Mouse (Mus musculus) liver, embryonic 14.5 days (tissue): ENCODE measurements around the gene Fbxw7.

ENCODE experiments used
- CTCF ChIP-seq: IDR thresholded peaks from 2 replicates; pipeline ENCODE4 v1.5.1; 2016; ENCODE audit warnings: antibody characterized with exemption, low read depth, control low read depth
- EP300 ChIP-seq: IDR thresholded peaks from 2 replicates; pipeline ENCODE4 v1.6.1; 2016; ENCODE audit warnings: antibody characterized with exemption, low read depth

DNA sequence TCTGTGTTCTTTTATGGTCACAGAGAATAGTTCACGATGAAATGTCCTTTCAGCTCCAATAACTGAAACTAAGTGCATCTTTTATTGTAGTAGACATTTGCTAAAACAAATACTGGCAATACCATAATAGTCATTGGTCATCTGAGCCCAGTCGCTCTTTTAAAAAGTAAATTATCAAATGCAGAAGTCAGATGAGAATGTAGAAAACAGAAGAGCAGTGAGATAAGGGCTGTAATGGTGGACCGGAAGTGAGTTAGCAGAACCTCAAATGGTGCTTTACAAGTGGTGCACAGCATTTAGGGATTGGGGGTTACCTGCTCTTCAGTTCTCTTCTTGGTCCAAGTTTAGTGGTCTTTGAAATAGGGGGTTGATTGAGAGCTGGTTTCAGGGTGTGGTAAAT is 129.9 kb downstream of the Fbxw7 start:
- no peak for TF ChIP-seq CTCF
- TF ChIP-seq EP300 = peak; percentile 33
